Comparison of ENCODE assay signal across 11 mouse cellular contexts in the genomic region with DNA sequence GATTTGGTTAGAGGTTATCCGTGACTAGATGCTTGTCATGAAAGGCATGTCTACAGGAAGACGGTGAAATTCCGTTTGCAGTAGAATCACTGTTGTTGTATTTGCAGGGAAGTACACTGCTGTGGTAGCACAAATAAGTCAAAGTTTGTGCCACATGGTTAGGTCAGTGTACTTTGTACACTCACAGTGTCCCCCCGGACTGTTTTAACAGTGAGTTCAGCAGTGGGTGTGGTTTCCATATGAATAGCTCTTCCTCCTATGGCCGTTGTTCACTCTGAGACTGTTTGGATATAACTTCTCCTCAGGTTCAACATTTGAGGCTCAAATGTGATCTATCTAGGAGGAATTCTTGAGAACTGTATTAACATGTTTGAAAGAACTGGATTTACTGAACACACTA. TPM values are rescaled to one million over a fixed set of nuclear protein-coding genes. Genes with fewer than 3 reads are reported as not detected.
DNase-seq lines count a peak whose midpoint lies in the region; ATAC-seq lines count a peak whose summit lies in the region.
"Had no signal": no experiment of that assay in that cellular context is flagged by ENCODE, and none has a peak within 500 bp of the region (broad histone marks: within the 10 kb centered on the region; RNA-seq: fewer than 3 reads in every experiment).

No protein-coding gene starts in this region.

- no peaks in the 10 kb centered on the region for H3K9me3 ChIP-seq in hindbrain, embryonic 11.5 days (ENCODE audit: control insufficient read depth, low read length)
- H3K9me3 ChIP-seq in hindbrain, embryonic 16.5 days (ENCODE audit: control insufficient read depth, low read length): no peaks in the 10 kb centered on the region
- no peaks in the 10 kb centered on the region; the same call in 1 of the 2 replicates for H3K9me3 ChIP-seq in midbrain, embryonic 14.5 days (ENCODE audit: control insufficient read depth, low read length)
- no peaks in the 10 kb centered on the region for H3K9me3 ChIP-seq in midbrain, embryonic 16.5 days (replicated peaks; ENCODE audit: control insufficient read depth, low read length, poor library complexity, severe bottlenecking)
- no peaks in the 10 kb centered on the region for H3K9me3 ChIP-seq in liver, embryonic 16.5 days (replicated peaks; ENCODE audit: control insufficient read depth, low read length)
- H3K9me3 ChIP-seq: hindbrain, embryonic 15.5 days; neural tube, embryonic 13.5 days had no signal

- WGBS in hindbrain, embryonic 11.5 days: 10% methylated on average over 5 of the region's 5 CpGs
- WGBS in hindbrain, embryonic 16.5 days: 16% methylated on average over 5 of the region's 5 CpGs
- 26% methylated on average over 5 of the region's 5 CpGs for WGBS in midbrain, embryonic 14.5 days
- WGBS in midbrain, embryonic 16.5 days: 45% methylated on average over 5 of the region's 5 CpGs
- WGBS in liver, embryonic 16.5 days (ENCODE audit: insufficient replicate concordance): 12% methylated on average over 5 of the region's 5 CpGs

- no peak for ATAC-seq in hindbrain, embryonic 11.5 days (ENCODE audit: low FRiP score)
- ATAC-seq in hindbrain, embryonic 16.5 days: no peak
- no peak for ATAC-seq in midbrain, embryonic 14.5 days (ENCODE audit: low FRiP score, low TSS enrichment)
- no peak for ATAC-seq in midbrain, embryonic 16.5 days
- ATAC-seq in liver, embryonic 16.5 days (ENCODE audit: low read depth): peak; percentile 27; the same call in 1 of the 2 replicates

- no peaks in the 10 kb centered on the region for H3K36me3 ChIP-seq in hindbrain, embryonic 11.5 days (ENCODE audit: control insufficient read depth, insufficient read depth, low read length)
- no peaks in the 10 kb centered on the region for H3K36me3 ChIP-seq in hindbrain, embryonic 16.5 days (ENCODE audit: control insufficient read depth, insufficient read depth, low read length)
- no peaks in the 10 kb centered on the region for H3K36me3 ChIP-seq in midbrain, embryonic 14.5 days (ENCODE audit: control insufficient read depth, insufficient read depth, low read length)
- H3K36me3 ChIP-seq in midbrain, embryonic 16.5 days (ENCODE audit: control insufficient read depth, insufficient read depth, low read length): no peaks in the 10 kb centered on the region
- H3K36me3 ChIP-seq in liver, embryonic 16.5 days (ENCODE audit: control insufficient read depth, insufficient read depth): no peaks in the 10 kb centered on the region
- H3K36me3 ChIP-seq: hindbrain, embryonic 15.5 days; neural tube, embryonic 13.5 days had no signal

- peak; percentile 34 for DNase-seq in hindbrain, embryonic 11.5 days (ENCODE audit: low spot score)
- peak; percentile 13 for DNase-seq in midbrain, embryonic 14.5 days
- no peak for DNase-seq in layer of hippocampus, postnatal 14 days (ENCODE audit: low spot score in 2 of 2)
- no peak for DNase-seq in cerebellum, postnatal 10 days
- DNase-seq in frontal cortex, adult 2 months (ENCODE audit: extremely low spot score in 1 of 2, low spot score in 1 of 2): no peak
- DNase-seq: cerebellum, adult 9-11 months had no signal

- no peak overlapping the region for H3K4me2 ChIP-seq in hindbrain, embryonic 11.5 days (replicated peaks; ENCODE audit: low read depth, low read length)
- H3K4me2 ChIP-seq in hindbrain, embryonic 16.5 days (ENCODE audit: low read length): no peak overlapping the region
- H3K4me2 ChIP-seq in midbrain, embryonic 14.5 days (ENCODE audit: low read length): no peak overlapping the region
- H3K4me2 ChIP-seq in midbrain, embryonic 16.5 days (ENCODE audit: low read length): no peak overlapping the region
- H3K4me2 ChIP-seq in liver, embryonic 16.5 days (ENCODE audit: low read depth, low read length): no peak overlapping the region
- H3K4me2 ChIP-seq: hindbrain, embryonic 15.5 days; neural tube, embryonic 13.5 days had no signal

- no peak overlapping the region for H3K9ac ChIP-seq in hindbrain, embryonic 11.5 days (ENCODE audit: low read depth, low read length)
- H3K9ac ChIP-seq in hindbrain, embryonic 16.5 days (ENCODE audit: low read depth, low read length): no peak overlapping the region
- H3K9ac ChIP-seq in midbrain, embryonic 14.5 days (replicated peaks; ENCODE audit: low read length): no peak overlapping the region
- no peak overlapping the region for H3K9ac ChIP-seq in midbrain, embryonic 16.5 days (ENCODE audit: low read depth, low read length)
- no peak overlapping the region for H3K9ac ChIP-seq in liver, embryonic 16.5 days (ENCODE audit: low read depth, low read length)
- H3K9ac ChIP-seq: hindbrain, embryonic 15.5 days; neural tube, embryonic 13.5 days had no signal

- H3K4me1 ChIP-seq in hindbrain, embryonic 11.5 days (replicated peaks; ENCODE audit: control insufficient read depth, insufficient read depth, low read length): peaks cover 7% of the 10 kb centered on the region; the same call in 1 of the 2 replicates
- peaks cover 5% of the 10 kb centered on the region for H3K4me1 ChIP-seq in hindbrain, embryonic 16.5 days (ENCODE audit: control insufficient read depth, insufficient read depth, low read depth, low read length)
- H3K4me1 ChIP-seq in midbrain, embryonic 14.5 days (ENCODE audit: control insufficient read depth, insufficient read depth, low read length): peaks cover 15% of the 10 kb centered on the region; the same call in 1 of the 2 replicates
- peaks cover 2% of the 10 kb centered on the region; the same call in 1 of the 2 replicates for H3K4me1 ChIP-seq in midbrain, embryonic 16.5 days (ENCODE audit: control insufficient read depth, insufficient read depth, low read length)
- peaks cover 3% of the 10 kb centered on the region for H3K4me1 ChIP-seq in liver, embryonic 16.5 days (ENCODE audit: control insufficient read depth, low read depth, low read length)

- H3K27ac ChIP-seq in hindbrain, embryonic 11.5 days (ENCODE audit: low read depth, low read length): peak overlapping the region; percentile 36; the same call in 1 of the 2 replicates
- no peak overlapping the region for H3K27ac ChIP-seq in hindbrain, embryonic 16.5 days (ENCODE audit: low read depth, low read length)
- no peak overlapping the region for H3K27ac ChIP-seq in midbrain, embryonic 14.5 days (replicated peaks; ENCODE audit: low read depth, low read length)
- H3K27ac ChIP-seq in midbrain, embryonic 16.5 days (ENCODE audit: low read length): no peak overlapping the region
- H3K27ac ChIP-seq in liver, embryonic 16.5 days (ENCODE audit: low read length): no peak overlapping the region
- H3K27ac ChIP-seq: hindbrain, embryonic 15.5 days; neural tube, embryonic 13.5 days had no signal

- H3K27me3 ChIP-seq in hindbrain, embryonic 11.5 days (ENCODE audit: control insufficient read depth, insufficient read depth, low read length): no peaks in the 10 kb centered on the region
- peaks cover 2% of the 10 kb centered on the region; the same call in 1 of the 2 replicates for H3K27me3 ChIP-seq in hindbrain, embryonic 16.5 days (replicated peaks; ENCODE audit: control insufficient read depth, insufficient read depth, low read length)
- H3K27me3 ChIP-seq in midbrain, embryonic 14.5 days (ENCODE audit: control insufficient read depth, insufficient read depth, low read length): no peaks in the 10 kb centered on the region
- 0 out of 2 replicates have a peak, but pooled peaks cover 3% of the 10 kb centered on the region for H3K27me3 ChIP-seq in midbrain, embryonic 16.5 days (ENCODE audit: control insufficient read depth, insufficient read depth, low read depth, low read length)
- H3K27me3 ChIP-seq in liver, embryonic 16.5 days (ENCODE audit: control insufficient read depth, insufficient read depth, low read depth, low read length): no peaks in the 10 kb centered on the region

- no peak overlapping the region for H3K4me3 ChIP-seq in hindbrain, embryonic 11.5 days (ENCODE audit: low read depth, low read length)
- H3K4me3 ChIP-seq in hindbrain, embryonic 16.5 days (ENCODE audit: low read length): no peak overlapping the region
- H3K4me3 ChIP-seq in midbrain, embryonic 14.5 days (replicated peaks; ENCODE audit: low read depth, low read length): no peak overlapping the region
- H3K4me3 ChIP-seq in midbrain, embryonic 16.5 days (ENCODE audit: low read depth, low read length): no peak overlapping the region
- no peak overlapping the region for H3K4me3 ChIP-seq in liver, embryonic 16.5 days (ENCODE audit: low read depth, low read length)
- H3K4me3 ChIP-seq: hindbrain, embryonic 15.5 days; neural tube, embryonic 13.5 days had no signal

RNA-seq across cellular contexts. Expression of gene Spry2, which starts 25.8 kb away (rescaled TPM):
- polyA plus RNA-seq in hindbrain, embryonic 11.5 days (2014; fragmentation: Nextera tagmentation; extraction: Ambion mirVana): 37.4 and 37.7 TPM in 2 replicates
- polyA plus RNA-seq in hindbrain, embryonic 16.5 days (2015; fragmentation: Nextera tagmentation; extraction: Ambion mirVana): 34.1 and 35.0 TPM in 2 replicates
- polyA plus RNA-seq in midbrain, embryonic 14.5 days (2014; fragmentation: Nextera tagmentation; extraction: Ambion mirVana): 39.5 and 40.1 TPM in 2 replicates
- 30.4 and 31.0 TPM in 2 replicates for polyA plus RNA-seq in midbrain, embryonic 16.5 days (2015; fragmentation: Nextera tagmentation; extraction: Ambion mirVana)
- polyA plus RNA-seq in liver, embryonic 16.5 days (2015; fragmentation: Nextera tagmentation; extraction: Ambion mirVana): 2.8 and 3.5 TPM in 2 replicates
- total RNA-seq in layer of hippocampus, postnatal 14 days (2021): 10 to 100 TPM; 60.5 to 75.1 TPM
- 36.2 and 37.8 TPM in 2 replicates for polyA plus RNA-seq in frontal cortex, adult 2 months (2012; rRNA removed)

Comparison
In these comparisons a context has a peak if more than half of its experiments do, and no peak if none do; other contexts are left out.
1. DNase-seq: peak in hindbrain, embryonic 11.5 days (single experiment) and midbrain, embryonic 14.5 days (single experiment); none in layer of hippocampus, postnatal 14 days (0 of 2), cerebellum, postnatal 10 days (0 of 2) and frontal cortex, adult 2 months (0 of 2).